Mouse (Mus musculus): Measurements from ENCODE around the gene Gm17545. TPM values are rescaled to one million over a fixed set of nuclear protein-coding genes. Genes with fewer than 3 reads are reported as not detected.
A peak's percentile ranks its signal among the peaks of the same experiment; 100 is the strongest.

The Gm17545 gene
- polyA plus RNA-seq, 1 experiment from 2014 or later: not detected

DNA sequence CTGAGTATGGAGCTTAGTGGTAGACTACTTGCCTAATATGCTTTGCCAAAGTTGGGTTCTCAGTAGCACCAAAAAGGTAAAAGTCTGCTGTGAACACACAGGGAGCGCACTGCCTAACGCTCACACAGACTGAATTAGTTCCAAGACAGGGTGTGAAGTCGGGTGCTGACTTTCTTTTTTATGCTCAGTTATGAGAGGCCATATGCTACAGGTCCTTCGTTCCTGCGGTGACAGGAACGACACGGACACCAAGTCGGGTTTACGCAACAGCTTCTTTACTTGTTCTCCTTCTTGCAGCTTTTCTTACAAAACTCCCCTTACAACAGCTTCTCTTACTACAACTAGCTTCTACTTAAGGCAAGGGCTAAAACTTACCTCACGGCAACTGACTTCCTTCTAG, 10.9 kb upstream of the Gm17545 start:
- no peak for DNase-seq (ENCODE audit: low spot score)

DNA sequence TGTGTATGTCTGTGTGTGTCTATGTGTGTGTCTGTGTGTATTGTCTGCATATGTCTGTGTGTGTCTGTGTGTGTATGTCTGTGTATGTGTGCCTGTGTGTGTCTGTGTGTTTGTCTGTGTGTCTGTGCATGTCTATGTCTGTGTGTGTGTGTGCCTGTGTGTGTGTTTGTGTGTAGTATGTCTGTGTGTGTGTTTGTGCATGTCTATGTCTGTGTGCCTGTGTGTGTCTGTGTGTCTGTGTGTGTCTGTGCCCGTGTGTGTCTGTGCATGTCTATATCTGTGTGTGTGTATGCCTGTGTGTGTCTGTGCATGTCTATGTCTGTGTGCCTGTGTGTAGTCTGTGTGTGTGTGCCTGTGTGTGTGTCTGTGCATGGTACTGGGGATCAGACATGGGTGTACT, 9.0 kb upstream of the Gm17545 start:
- DNase-seq (ENCODE audit: low spot score): no peak

DNA sequence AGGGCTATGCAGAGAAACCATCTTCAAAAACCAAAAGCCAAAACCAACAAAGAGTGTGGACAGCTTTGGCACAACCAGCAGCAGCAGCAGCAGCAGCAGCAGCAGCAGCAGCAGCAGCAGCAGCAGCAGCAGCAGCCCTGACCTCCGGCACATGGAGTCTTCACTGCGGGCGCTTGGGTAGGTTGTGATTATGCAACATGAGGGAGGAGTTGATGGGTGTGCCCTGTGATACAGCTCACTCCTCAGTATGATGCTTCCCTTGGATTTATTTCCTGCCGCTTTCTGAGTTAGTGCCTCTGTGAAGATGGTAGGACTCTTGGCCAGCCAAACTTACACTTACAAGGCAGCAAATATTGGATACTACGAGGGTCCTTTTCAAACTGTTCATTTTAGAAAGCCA, 6.9 kb upstream of the Gm17545 start:
- no peak for DNase-seq (ENCODE audit: low spot score)

DNA sequence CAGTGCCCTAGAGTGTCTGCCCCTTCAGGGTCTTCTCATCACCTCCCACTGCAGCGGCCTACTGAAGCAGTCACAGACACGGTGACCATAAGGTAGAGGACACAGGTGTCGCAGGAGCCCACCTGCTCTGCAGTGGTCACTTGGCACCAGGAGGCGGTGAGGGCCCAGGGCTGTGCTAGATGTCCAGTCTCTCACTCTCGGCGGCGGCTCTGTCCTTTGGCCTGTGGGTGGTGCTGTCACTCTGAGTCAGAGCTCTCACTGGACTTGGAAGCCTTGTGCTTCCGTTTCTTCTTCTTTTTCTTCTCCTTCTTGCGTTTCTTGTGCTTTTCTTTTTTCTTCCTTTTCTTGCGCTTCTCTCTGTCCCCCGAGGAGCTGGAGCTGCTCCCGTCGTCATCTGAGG, 5.7 kb upstream of the Gm17545 start:
- no peak for DNase-seq (ENCODE audit: low spot score)

DNA sequence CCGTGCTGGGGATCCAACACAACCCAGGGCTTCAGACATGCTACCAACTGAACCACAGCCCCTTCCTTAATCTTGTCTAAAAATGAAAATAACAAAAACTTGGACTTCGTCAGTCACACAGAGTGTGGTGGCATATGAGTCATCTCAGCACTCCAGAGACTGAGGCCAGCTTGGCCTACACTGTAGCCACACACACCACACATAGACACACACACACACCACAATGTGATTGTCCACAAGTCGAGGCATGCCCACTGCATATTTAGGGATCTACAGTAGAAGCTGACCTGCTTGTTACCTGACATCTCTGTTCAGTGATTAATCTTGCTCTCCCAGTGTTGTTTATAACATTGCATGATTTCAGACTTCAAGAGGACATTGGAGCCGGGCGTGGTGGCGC, 4.9 kb upstream of the Gm17545 start:
- DNase-seq (ENCODE audit: low spot score): no peak

DNA sequence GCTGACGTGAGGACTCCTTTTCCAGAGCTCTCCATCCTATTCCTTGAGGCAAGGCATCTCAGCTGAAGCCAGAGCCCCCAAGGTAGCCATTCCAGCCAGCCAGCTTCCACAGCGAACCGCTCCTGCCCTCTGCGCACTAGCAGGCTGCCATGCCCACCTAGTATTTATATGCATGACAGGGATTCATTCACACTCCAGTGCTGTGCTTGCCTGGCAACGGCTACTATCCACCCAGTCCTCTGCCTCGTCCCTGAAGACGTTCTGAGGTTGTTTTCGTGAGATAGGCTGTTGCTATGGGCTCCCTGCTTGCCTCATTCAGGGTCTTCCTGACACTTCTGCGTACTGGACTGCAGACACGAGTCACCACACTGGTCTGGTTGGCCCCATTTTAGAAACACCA, 1.4 kb upstream of the Gm17545 start:
- DNase-seq (ENCODE audit: low spot score): no peak

DNA sequence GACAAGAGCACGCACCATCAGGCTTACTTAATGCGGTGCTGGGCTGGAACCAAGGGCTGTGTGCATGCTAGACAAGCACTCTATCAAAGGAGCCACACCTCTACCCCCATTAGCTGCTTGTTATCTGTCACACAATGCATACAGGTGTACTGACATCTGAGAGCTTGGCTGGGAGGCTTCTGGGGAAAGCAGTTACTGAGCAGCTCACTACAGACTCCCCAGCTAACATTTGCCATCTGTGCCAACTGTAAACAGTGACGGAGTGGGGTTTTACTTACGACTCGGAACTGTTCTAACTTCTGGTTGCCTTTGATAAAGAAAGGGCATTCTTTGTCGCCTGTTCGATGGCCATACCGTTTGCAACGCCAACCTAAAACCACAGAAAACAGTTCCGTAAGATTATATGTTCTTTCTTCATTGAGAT, 577 bp upstream of the Gm17545 start:
- no peak for DNase-seq (ENCODE audit: low spot score)

DNA sequence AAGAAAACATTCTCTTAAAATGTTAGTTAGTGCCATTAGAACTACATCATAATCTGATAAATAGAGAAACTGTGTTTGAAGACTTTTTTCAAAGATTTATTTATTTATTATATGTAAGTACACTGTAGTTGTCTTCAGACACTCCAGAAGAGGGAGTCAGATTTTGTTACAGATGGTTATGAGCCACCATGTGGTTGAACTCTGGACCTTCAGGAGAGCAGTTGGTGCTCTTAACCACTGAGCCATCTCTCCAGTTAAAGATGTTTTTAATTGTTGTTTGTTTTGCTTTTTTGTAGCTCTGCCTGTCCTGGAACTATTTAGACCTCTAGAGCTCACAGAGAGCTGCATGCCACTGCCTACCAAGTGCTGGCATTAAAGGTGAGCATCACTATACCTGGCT, 951 bp downstream of the Gm17545 start:
- DNase-seq (ENCODE audit: low spot score): no peak

DNA sequence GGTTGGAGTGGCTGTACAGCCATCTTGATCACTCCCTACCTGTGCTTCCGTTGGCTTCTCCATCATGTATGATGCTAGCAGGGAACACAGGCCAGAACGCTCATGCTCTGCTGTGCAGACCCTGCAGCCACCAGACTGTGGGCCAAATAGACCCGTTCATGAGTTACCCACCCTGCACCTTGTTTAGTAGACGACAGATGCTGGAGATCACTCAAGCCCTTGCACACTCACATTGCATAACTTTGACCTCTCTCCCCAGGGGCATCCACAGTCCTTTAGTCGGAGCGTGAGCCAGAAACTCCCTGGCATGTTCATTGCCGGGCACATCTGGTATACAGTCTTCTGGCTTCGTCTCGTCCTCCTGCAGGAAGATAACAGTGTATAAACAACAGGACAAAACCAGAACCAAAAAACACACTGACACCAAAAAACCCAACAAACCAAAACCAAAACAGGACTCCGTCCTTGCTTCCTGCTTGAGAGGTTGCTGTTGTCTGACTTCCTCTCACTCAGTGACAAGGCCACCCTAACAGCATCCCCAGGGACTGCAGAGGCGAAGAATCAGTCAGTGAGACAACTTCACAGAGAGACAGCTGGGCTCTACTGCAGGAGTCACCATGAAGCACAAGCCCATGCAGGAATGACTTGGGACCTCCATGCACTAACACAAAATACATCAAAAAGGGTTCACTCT, 3.2 kb downstream of the Gm17545 start:
- no peak for DNase-seq (ENCODE audit: low spot score)

DNA sequence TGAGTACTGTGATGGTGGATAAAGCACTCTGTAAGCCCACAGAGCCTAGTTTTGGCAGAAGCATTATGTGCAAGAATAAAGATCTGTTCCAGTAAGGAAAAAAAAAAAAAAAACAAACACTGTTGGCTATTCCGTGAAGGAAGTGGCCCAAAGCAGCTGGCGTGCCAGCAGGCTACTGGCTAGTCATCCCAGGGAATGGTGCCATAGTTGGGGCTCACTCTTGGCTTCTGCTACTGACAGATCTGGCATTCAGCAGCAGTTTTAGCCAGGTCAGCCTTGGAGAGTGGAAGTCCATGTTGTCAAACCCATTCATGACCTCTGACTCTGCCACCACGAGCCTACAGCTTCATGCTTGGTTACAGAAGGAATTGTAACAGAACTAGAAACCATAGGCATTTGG, 7.9 kb downstream of the Gm17545 start:
- no peak for DNase-seq (ENCODE audit: low spot score)

DNA sequence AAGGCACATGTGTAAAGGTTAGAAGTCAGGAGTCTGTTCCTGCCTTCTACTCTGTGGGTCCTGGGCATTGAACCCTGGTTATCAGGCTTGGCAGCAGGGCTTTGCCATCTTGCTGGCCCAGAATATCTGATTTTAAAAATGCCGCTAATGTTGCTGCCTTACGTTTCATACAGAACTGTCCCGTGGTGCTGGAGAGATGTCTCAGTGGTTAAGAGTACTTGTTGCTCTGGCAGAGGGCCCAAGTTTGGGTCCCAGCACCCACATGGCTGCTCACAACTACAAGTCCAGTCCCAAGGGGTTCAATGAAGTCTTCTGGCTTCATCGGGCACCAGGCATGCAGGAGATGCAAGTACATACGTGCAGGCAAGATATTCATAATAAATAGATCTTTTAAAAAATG, 12.1 kb downstream of the Gm17545 start:
- no peak for DNase-seq (ENCODE audit: low spot score)

DNA sequence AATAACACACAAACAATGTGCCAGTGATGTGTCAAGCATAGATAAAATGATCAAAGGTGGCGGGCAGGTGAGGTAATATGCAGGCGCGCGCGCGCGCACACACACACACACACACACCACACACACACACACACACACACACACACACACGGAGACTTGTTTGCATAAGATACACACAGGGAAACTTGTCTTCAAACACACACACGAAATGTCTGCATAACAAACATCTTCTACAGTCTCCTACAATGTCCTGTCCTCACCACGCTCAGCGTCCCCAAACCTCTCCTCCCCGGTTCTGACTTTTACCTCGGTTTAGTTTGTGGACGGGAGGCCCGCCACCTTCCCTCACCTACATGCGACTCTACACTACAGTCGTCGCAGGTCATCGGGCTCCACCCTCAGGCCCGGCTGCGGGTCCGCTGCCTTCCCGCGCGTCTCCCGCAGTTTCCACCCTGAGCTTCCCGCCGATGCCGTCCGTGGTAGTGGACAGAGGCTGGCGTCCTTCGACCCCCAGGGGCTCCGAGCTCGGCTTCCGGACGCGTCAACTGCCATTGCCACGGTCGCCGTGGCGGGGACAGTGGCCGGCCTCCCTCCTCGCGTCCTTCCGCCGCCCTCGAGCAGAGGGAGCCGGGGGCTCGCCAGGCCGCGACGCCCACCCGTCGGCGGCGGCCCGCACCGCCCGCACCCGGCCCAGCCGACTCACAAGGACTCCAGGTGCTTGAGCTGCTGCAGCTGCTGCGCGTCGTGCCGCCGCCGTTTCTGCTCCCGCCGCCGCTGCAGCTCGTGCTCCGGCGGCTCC, 13.5 kb downstream of the Gm17545 start:
- peak; percentile 66 for DNase-seq (ENCODE audit: low spot score)

DNA sequence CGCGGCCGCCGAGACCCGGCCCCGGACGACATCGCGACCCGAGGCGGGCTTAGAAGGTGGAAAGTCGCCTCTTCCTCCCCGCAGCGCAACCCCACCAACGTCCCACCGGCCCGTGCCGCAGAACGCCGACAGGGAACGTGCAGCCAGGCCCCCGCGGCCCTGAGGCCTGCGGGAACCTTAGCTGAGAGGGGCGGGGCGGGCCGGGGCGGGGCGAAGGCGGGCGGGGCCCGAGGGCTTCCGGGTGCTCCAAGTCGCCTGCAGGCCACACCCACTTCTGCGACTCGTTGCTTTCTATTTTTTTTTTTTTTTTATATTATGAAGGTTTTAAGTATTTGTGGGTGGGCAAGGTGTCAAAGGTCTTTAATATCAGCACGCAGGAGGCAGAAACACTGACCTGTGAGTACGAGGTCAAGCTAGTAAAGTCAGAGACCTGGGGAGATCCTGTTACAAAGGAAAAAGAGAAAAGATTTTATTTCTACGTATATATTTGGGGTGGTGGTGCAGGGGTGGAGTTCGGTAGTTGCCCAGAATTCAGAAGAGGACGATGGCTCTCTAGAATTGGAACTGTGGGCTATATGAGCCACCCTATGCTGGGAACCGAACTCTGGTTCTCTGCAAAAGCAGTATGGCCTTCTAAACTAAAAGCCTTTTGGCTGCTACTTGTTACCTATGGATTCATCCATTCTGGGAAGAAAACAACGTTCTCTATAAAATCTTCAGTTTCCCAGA, 14.2 kb downstream of the Gm17545 start:
- peak; percentile 88 for DNase-seq (ENCODE audit: low spot score)

DNA sequence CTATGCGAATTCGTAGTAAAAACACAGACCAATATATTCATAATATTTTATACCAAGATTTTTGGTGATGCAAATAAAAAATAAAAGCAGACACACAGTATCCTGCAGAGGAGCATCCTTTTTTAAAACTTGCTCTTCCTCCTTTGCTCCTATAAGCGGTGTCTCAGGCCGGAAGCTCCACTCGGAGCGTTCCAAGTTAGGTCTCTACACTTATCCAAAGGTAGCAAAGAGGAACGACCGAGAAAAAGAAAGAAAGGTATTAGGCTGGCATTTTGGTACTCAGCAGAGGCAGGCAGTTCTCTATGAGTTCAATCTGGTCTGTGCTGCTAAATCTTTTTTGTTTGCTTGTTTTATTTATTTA, 14.8 kb downstream of the Gm17545 start:
- DNase-seq (ENCODE audit: low spot score): no peak

DNA sequence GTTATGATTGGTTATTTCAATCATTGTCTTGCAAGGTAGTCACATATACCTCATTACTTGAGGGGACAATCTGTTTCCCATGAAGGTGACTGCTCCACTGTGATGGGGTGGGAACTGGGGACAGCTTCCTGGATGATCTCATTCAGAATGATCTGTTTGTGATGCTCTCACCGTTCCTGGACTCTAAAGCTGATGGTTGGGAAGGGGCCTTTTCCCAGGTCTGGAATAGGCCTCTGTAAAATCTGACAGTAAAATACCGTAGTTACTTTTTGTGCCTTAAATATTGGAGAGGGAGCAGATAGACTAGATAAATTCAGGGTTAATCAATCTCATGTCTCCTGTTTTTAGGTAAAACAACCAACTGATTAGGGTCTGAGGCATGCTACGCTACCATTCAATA, 15.6 kb downstream of the Gm17545 start, which contains the start of gene Rp9:
Gene Rp9 (minus strand): TSS at position 101 of the 400 bp plus-strand sequence.
- no peak for DNase-seq (ENCODE audit: low spot score)

DNA sequence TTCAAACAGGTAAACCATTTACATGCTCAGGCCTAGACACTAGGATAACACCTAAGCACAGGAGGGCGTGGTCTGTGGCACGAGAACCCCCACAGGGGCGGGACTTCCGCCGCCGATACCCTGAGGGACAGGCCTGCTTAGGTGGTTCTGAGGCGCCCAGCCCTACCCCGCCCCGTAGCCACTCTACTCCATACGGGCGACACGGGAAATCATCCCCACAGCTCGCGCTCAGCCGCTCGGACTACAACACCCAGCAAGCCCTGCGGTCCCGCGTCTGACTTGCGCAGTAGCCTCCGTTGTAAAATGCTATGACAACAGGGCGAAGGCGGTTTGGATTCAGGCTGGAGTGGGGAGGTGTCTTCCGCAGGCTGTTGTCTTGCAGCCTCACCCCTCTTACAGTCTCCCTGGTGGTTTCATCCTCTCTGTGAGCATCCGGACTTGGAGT, 21.4 kb downstream of the Gm17545 start, which contains the start of gene Bbs9:
Gene Bbs9 (plus strand): TSS at position 292 of the 445 bp plus-strand sequence.
- peak; percentile 98 for DNase-seq (ENCODE audit: low spot score)

DNA sequence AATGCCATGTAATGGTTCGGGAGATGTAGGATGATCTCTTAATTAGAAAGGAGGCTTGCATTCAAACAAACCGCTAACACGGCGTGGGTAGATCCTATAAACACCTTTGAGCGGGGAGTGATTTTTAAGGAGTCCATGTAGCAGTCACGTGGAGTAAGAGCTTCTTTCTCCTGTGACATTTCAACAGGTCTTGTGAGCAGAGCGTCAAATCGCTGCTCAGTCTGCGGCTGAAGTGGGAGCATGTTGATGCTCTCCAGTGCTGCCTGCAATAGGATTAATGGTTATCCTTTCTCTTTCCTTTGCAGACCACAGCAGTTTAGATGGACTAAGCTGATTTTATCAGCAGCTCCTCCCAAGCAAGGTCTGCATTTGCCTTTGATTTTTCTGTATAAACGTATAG, 22.2 kb downstream of the Gm17545 start:
- peak; percentile 34 for DNase-seq (ENCODE audit: low spot score)

DNA sequence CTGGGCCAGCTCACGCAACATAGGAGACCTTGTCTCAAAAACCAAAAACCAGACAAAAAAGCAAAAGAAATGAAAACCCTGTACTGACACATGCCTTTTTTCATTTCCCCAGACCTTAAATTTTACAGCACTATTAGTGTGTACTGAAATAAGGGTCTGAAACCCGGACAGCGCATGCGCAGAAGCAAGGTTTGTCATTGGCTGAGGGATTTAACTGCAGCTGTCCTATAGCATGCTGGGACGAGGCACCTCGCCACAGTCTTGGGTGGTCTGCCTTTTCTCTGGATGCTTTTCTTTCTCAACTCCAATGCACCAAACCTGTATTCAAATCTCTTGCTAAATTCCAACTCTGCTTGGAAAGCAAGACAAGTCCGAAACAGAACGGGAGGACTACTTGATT, 24.9 kb downstream of the Gm17545 start:
- no peak for DNase-seq (ENCODE audit: low spot score)

DNA sequence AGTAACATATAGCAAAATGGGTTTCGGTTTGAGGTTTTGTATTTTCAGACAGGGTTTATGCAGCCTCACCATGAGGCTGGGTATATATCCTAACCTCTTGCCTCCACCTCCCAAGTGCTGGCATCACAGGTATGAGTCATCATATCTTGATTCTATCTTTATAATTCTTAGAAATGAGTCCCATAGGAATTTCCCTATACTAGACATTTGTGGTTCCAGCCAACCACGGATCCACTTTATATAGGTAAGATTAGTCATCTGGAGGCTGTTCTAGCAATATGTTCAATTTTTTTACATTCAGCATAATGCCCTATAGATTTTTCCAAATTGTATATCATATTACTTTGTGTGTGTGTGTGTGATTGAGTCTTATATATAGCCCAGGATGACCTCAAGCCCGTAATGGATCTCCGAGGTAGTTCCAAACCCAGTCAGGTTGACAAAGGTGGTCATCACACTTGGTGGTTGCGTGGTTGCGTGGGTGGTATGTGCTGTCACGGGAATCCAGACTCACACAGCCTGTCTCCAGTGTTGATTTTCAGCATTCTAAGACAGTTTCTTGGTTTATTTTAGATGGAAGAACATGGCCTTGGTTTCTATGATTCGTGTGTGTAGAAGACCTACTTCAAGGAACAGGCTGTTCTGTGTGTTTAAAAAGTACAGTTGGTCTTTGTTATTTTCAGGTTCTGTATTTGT, 29.9 kb downstream of the Gm17545 start:
- DNase-seq (ENCODE audit: low spot score): no peak

DNA sequence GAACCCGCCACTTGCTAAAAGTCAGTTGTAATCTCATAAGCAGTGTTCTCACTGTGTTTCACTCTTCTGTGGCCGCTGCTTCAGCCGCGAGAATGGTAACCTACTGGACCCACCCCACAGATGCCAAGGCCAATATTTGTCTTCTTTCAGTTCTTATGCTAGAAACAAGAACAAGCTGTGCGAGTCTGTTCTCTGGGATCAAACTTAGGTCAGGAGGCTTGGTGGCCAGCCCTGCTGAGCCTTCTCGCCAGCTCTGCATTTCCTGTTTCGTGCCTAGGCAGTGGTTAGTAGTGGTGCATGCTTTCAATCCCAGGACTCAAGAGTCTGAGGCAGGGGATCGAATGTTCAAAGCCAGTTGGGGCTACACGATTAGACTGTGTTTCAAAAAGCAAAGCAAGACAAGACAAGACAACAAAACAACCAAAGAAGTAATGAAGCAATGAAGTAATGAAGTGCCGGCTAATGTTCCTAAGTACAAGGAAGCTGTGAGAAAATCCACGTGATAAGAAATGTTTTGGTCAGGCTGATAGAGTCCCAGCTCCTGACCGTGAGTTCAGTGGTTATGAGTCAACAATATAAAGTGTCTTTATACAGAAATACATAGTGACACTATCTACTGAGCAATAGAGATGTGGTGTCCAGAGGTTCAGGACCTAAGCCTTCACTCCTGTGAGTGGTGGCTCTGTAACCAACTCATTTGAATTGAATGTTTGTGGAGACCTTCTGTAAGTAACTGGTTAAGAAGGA, 30.6 kb downstream of the Gm17545 start:
- DNase-seq (ENCODE audit: low spot score): no peak

DNA sequence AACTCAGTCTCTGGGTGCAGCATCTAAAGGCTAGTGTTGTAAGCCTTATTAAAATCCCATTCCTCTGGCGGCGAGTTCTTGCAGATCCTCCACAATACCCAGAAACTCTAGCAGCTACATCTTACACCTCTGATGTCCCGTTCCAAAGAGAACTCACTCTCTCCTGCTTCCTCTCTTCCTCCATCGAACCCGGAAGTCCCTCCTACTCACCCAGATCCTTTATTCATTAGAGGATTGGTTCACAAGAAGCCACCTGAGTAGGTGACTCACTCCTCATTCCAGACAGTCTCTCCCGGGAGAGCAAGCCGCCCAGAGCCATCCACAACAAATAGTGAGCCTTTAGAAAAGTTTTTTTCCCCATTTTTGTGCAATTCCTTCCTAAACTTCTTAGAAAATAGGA, 32.1 kb downstream of the Gm17545 start:
- DNase-seq (ENCODE audit: low spot score): no peak

All from thymus, postnatal 0 days (tissue).